Mouse (Mus musculus): ENCODE measurements around the gene Slmap.
"Not testable (repeated sequence)": the region's sequence is repeated elsewhere in the genome, so short reads cannot be mapped to it uniquely, and the experiment has no call there.

The Slmap gene

GRCm38 (mm10) chr14:26534757-26535479 is at the start of gene Slmap:
Slmap (minus strand) TSS chr14:26534931.
- DNase-seq (ENCODE audit: low read depth), result peak; percentile 100

GRCm38 (mm10) chr14:26583645-26584044 is 48.9 kb upstream of the Slmap start:
- no peak for DNase-seq (ENCODE audit: low read depth)

- DNase-seq (ENCODE audit: low read depth), result peak; percentile 88
Observed at GRCm38 (mm10) chr14:26579346-26580343, 44.9 kb upstream of the Slmap start.

GRCm38 (mm10) chr14:26578791-26579191 is 44.1 kb upstream of the Slmap start:
- DNase-seq (ENCODE audit: low read depth), result no peak

- no peak for DNase-seq (ENCODE audit: low read depth)
Observed at GRCm38 (mm10) chr14:26576255-26576780, 41.6 kb upstream of the Slmap start.

GRCm38 (mm10) chr14:26573556-26573955 is 38.8 kb upstream of the Slmap start, which contains the start of gene Dennd6a:
Dennd6a (plus strand) TSS chr14:26573856.
- DNase-seq (ENCODE audit: low read depth), result not testable (repeated sequence)

- DNase-seq (ENCODE audit: low read depth), result no peak
Observed at GRCm38 (mm10) chr14:26571951-26572675, 37.4 kb upstream of the Slmap start.

GRCm38 (mm10) chr14:26569880-26570279 is 35.1 kb upstream of the Slmap start:
- DNase-seq (ENCODE audit: low read depth), result no peak

GRCm38 (mm10) chr14:26562247-26562646 is 27.5 kb upstream of the Slmap start:
- DNase-seq (ENCODE audit: low read depth), result no peak

- no peak for DNase-seq (ENCODE audit: low read depth)
Observed at GRCm38 (mm10) chr14:26558536-26558935, 23.8 kb upstream of the Slmap start.

- DNase-seq (ENCODE audit: low read depth), result no peak
Observed at GRCm38 (mm10) chr14:26557581-26557980, 22.9 kb upstream of the Slmap start.

GRCm38 (mm10) chr14:26552853-26553252 is 18.1 kb upstream of the Slmap start:
- DNase-seq (ENCODE audit: low read depth), result no peak

- DNase-seq (ENCODE audit: low read depth), result no peak
Observed at GRCm38 (mm10) chr14:26552441-26552840, 17.7 kb upstream of the Slmap start.

GRCm38 (mm10) chr14:26550712-26551111 is 16.0 kb upstream of the Slmap start:
- DNase-seq (ENCODE audit: low read depth), result no peak

- DNase-seq (ENCODE audit: low read depth), result no peak
Observed at GRCm38 (mm10) chr14:26547516-26548488, 13.1 kb upstream of the Slmap start.

GRCm38 (mm10) chr14:26542136-26542535 is 7.4 kb upstream of the Slmap start:
- DNase-seq (ENCODE audit: low read depth), result no peak

GRCm38 (mm10) chr14:26540577-26540976 is 5.8 kb upstream of the Slmap start:
- DNase-seq (ENCODE audit: low read depth), result no peak

GRCm38 (mm10) chr14:26539241-26539640 is 4.5 kb upstream of the Slmap start:
- DNase-seq (ENCODE audit: low read depth), result no peak

- DNase-seq (ENCODE audit: low read depth), result peak; percentile 77
Observed at GRCm38 (mm10) chr14:26533821-26534756, 642 bp downstream of the Slmap start.

Measured in induced T-regulatory cell, adult 2 months (primary cell).